Mouse (Mus musculus) adrenal gland, adult 18-20 months (tissue): ENCODE results near the gene Slc9a8. TPM values are rescaled to one million over a fixed set of nuclear protein-coding genes. Genes with fewer than 3 reads are reported as not detected.
A peak's percentile ranks its signal among the peaks of the same experiment; 100 is the strongest.

Experiments used
- DNase-seq, 2 experiments: peaks; one replicate each; pipeline ENCODE4 v3.0.0; 2021 to 2022; ENCODE audit warnings: low spot score in 2 of 2
- total RNA-seq, 2 experiments: library from RNA; stranded (reverse); gene quantifications; 1 replicate in 1 of 2; 2 replicates in 1 of 2; pipeline ENCODE4 v1.2.3; 2021

The Slc9a8 gene
- total RNA-seq, 2 experiments from 2014 or later: 32.6 to 33.1 TPM

DNA sequence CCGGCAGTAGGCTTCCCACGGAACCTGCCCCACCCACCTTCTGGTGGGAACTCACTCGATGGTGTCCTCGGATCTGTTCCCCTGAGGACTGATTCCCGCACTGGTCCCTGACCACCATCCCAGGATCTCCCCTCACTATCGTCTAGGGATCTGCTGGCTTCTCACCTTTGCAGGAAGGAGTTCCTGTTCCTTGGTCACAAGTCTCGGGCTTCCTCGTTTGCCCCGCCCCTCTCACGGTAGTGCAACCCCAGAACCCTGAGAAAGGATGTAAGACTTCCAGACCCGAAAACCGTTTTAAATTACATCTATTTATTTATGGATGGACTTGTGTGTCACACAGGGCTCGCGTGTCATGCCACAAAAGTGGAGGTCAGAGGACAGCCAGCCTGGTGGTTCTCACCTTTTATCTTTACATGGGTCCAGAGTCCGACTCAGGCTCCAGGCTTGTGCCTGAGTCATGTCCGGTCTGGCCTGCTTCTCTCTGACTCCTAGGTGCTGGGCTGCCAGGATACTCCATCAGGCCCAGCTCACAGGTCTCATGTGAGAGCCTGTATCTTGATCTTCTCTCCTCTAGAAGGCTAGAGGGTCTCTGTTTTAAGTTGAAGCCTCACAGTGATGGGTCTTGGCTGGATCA is 14.1 kb upstream of the Slc9a8 start:
- DNase-seq: no peak

DNA sequence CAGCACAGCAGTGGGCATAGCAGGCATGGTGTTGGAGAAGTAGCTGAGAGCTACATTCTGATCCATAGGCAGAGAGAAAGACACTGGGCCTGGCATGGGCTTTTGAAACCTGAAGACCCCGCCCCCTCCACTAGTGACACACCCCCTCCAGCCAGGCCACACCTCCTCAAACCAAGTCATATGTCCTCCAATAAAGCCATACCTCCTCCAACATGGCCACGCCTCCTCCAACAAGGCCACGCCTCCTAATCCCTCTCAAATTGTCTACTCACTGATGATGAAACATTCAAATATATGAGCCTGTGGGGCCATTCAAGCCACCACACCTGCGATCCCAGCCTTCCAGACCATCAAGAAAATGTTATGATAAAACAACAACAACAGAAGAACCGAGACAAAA is 7.1 kb upstream of the Slc9a8 start:
- DNase-seq: no peak

GRCm38 (mm10) chr2:167415970-167416563 is 5.4 kb upstream of the Slc9a8 start:
- DNase-seq: peak in 1 of 2 experiments; percentile 53

DNA sequence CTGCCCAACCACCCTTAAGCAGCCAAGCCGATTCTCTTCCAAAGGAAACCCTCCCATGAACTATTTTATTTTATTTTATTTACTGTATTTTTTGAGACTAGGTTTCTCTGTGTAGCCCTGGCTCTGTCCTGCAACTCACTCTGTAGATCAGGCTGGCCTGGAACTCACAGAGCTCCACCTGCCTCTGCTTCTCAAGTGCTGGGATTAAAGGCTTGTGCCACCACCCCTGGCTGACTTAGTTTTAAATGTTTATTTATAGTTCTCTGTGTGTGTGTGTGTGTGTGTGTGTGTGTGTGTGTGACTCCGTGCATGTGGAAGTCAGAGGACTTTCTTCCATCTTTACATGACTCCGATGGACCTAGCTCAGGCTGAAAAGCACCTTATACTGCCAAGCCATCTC is 4.5 kb upstream of the Slc9a8 start:
- no peak for DNase-seq

DNA sequence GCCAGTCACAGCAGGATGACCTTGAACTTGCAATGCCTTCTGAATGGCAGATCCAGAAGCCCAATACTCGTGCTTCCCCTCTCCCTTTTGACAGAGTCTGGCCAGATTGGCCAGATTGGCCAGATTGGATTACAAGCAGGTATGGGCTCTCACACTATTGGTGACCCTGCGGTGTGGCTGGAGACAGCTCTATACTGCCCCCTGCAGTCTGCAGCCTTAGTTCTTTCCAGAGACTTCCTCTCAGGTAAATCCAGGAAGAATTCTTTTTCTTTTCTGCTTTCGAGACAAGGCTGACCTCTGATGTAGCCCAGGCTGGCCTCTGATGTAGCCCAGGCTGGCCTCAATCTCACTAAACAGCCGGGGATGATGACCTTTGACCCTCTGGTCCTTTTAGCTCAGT is 3.8 kb upstream of the Slc9a8 start:
- DNase-seq: peak; percentile 77 to 84

DNA sequence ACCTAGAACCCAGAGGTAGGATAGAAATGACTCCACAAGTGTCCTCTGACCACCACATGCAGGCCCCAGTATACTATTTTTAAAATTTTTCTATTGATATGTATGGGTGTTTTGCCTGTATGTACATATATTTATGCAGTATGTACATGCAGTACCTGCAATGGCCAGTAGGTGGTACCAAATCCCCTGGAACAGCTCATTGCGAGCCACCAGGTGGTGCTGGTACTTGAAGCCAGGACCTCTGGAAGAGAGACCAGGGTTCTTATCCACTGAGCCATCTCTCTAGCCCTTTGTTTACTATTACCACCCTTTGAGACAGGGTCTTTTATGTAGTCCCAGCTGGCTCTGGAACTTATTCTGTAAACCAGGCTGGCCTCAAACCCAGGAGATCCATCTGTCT is 2.3 kb upstream of the Slc9a8 start:
- DNase-seq: peak; percentile 53 to 69

- DNase-seq: no peak
Observed at GRCm38 (mm10) chr2:167420811-167421241, 686 bp upstream of the Slc9a8 start.

DNA sequence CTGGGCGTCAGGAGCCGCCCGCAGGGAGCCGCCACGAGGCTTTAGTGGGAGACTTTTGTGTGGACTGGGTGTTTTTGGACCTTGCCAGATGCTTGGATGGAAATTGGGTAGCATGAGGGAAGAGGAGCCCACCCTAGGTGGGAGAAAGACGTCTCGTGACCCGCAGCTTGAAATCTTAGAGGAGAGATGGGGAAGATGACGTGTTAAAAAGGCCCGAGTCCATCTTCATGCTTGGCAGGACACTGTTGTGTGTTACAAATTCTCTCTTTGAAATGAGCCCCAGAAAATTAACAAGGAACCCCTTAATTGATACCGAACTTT is 598 bp downstream of the Slc9a8 start:
- no peak for DNase-seq

DNA sequence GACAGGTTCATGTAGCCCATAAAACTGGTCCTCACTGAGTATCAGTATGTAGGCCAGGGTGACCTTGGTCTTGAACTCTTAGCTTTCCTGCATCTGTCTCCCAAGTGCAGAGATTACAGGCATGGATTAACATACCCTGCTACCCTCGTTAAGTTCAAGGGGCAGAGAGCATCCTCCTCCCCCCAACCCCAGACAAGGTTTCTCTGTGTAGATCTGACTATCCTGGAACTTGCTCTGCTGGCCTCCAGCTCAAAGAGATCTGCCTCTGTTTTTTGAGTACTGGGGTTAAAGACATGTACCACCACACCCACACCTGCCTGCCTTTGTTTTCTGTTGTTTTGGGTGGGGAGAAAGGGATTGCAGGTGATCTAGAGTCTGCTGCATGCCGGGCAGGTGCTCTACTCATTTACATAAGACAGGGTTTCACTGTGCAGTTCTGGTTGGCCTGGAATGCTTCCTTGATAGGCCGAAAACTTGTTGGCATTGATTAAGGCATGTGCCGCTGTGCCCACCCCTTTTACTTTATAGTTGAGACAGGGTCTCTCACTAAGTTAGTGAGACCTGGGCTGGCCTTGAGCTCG is 1.6 kb downstream of the Slc9a8 start:
- DNase-seq: no peak

- no peak for DNase-seq
Observed at GRCm38 (mm10) chr2:167424040-167424439, 2.5 kb downstream of the Slc9a8 start.

DNA sequence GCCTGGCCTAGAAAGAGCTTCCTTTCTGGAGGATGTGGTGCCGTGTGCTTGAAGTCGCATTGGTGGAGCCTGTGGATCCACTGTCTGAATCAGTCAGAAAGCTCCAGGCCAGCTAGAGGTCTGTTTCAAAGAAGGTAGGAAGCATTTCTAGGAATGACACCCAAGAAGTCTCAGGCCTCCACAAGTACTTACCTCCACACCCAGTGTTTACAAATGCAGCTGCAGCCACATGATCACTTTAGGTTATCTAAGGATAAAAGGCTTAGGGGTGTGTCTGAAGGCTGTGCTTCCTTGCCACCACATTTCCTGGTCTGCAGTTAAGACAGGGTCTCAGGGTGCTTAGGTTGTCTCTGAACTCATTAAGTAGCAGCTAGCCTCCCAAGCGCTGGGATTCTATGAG is 3.0 kb downstream of the Slc9a8 start:
- DNase-seq: no peak

DNA sequence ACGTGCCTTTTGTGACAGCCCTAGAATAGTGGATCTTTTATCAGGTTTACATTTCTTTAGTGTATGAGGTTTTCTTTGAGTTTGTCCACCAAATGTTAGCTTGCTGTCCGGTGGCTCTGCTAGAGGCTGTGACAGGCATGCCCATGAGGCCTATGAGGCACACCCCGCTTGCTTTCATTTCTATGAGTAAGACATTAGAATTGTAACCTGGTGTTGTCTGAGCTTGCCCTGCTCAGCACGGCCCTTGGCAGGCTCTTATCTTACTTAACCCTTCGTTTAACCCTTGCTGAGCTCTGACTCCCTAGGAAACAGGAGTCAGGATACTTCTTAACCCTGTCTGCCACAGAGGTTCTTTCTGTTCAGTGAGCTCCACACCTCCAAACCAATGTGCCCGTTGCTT is 3.9 kb downstream of the Slc9a8 start:
- DNase-seq: no peak

GRCm38 (mm10) chr2:167429596-167429995 is 8.1 kb downstream of the Slc9a8 start:
- DNase-seq: no peak

- no peak for DNase-seq
Observed at GRCm38 (mm10) chr2:167430737-167431417, 9.4 kb downstream of the Slc9a8 start.

DNA sequence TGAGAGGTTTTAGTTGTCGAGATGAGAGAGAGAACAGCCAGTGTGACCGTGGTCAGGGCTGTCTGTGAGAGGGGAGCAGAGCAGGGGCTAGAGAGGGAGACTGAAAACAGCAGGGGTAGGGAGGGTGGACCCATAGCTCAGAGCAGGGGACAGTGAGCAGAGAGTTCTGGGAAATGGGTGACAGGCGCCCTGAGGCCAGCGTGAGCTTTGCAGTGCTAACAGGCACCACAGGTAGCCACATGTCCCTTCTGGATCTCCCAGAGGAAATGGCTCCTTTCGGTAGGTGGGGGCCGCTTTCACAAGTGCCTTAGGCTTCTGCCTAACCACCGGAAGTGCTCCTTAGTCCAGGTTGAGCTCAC is 9.9 kb downstream of the Slc9a8 start:
- DNase-seq: no peak

- DNase-seq: no peak
Observed at GRCm38 (mm10) chr2:167434570-167434969, 13.1 kb downstream of the Slc9a8 start.

- no peak for DNase-seq
Observed at GRCm38 (mm10) chr2:167435631-167436030, 14.1 kb downstream of the Slc9a8 start.

- no peak for DNase-seq
Observed at GRCm38 (mm10) chr2:167436371-167436770, 14.9 kb downstream of the Slc9a8 start.

DNA sequence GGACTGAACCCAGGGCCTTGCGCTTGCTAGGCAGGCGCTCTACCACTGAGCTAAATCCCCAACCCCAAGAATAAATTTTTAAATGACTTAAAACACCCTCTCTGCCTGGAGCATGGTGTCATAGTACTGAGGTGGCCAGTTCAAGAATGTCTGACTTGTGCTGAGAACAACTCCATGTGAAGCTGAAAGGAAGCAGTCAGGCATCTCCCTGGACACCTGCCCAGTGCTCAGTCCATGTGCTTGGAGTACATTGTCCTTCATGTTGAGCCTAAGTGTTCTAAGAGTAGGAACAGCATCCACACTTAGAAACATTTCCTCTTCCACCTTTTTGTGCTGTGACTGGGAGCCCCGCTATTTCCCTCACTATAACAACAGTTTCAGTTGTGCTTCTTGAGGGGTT is 17.9 kb downstream of the Slc9a8 start:
- no peak for DNase-seq

GRCm38 (mm10) chr2:167443411-167444193 is 22.1 kb downstream of the Slc9a8 start:
- DNase-seq: no peak

DNA sequence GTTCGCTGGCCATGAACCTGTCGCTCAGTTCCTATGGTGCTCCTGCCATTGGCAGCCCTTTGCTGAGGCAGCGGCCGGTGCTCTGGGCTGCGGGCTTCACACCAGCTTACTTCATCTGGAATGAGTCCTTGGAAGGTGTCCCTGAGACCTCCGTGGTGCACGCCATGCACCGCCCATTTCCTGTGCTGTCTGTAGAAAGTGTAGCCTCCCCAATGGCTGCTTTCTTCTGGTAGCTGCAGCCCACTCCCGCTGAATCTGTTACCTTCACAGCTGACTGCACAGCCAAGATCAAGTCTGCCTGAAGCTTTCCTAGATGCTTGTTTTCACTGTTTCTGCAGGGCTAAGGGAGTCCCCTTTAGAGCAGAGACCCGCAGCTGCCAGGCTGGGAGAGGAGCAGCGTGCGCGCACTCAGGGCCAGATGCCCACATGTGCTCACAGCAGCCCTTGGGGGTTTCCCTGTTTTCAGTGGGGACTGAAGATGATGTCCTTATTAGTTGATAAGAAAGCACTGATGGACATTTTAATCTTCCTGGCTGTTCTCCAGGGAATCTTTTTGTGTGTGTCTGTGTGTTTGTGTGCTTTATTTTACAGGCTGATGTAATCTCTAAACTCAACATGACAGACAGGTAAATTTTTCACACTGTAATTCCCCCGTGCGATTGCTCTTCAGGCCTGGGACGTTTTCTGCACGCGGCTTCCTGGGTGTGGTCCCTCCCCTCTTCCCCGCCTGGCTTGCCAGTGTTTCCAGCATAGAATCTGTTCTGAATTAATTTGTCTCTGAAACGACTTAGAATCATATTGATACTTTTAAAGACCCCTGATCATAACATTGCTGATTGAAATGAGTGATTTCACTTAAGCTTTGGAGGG is 24.6 kb downstream of the Slc9a8 start:
- DNase-seq: peak in 1 of 2 experiments; percentile 26
